Mouse (Mus musculus): ENCODE data around the gene Zcchc24. TPM values are rescaled to one million over a fixed set of nuclear protein-coding genes. Genes with fewer than 3 reads are reported as not detected.

Gene Zcchc24
- polyA plus RNA-seq, 1 experiment from 2014 or later: 29.0 TPM

DNA sequence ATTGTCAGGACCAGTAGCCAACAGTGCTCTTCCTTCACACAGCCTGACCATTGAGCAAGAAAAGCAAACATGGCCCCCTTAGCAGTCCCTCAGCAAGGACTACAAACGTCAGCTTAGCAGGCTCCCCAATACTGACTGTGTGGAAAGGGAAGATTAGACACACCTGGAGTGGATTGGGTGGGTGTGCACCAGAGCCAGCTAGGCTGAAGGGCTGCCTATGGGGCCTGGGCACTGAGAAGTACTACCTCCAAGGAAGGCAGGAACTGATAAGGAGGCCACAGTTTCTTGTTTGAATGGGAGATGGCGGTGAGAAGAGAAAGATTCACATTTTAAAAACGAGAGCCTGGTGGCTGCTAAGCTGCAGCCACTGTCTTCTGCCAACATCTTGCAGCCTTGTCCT is 101.3 kb downstream of the Zcchc24 start:
- TF ChIP-seq CTCF (IDR thresholded peaks at IDR 0.05): no peak
- no peak for ATAC-seq
- no peaks in the 10 kb centered on the region for H3K27me3 ChIP-seq
- DNase-seq (ENCODE audit: low read depth, low spot score): no peak
- ChIA-PET CTCF (interaction anchor here (0.7 to 1.6 kb wide), 2 partner anchors 12 to 17 kb away, joined by 3 to 5 read pairs; no protein-coding TSS in a partner anchor), POLR2A (no interaction called here)
- in situ Hi-C loops (cut with MboI; ENCODE audit: low pct_unique_long_range_greater_than_20kb): no loop called here

DNA sequence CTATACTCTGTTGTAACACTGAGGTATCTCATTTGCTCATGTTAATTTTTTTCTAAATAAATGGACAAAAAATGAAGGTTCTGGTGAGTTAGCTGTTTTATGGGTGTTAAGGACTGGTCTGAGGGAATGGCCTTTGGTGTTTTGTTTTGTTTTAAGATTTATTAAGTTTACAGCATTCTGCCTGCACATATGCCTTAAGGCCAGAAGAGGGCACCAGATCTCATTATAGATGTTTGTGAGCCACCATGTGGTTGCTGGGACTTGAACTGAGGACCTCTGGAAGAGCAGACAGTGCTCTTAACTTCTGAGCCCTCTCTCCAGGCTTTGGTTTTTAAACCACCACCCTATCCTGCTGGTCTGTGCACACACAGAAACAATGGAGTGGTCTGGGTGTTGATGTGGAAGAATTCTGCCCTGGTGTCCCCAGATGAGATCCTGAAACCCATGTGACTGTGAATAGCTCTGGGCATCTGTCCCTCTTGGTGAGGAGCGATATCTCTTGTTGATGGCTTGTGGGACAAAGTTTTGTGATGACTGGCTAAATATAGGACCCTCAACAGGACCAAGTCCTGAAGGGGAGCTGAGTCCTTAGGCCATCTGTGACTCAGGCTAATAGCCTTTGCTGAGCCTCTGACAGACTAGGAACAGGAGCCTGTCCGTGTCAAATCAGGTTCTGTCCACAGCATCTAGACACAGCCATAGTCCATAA is 102.0 kb downstream of the Zcchc24 start:
- no peak for DNase-seq (ENCODE audit: low read depth, low spot score)
- H3K27me3 ChIP-seq: no peaks in the 10 kb centered on the region
- in situ Hi-C loops (cut with MboI; ENCODE audit: low pct_unique_long_range_greater_than_20kb): no loop called here
- ChIA-PET CTCF (interaction anchor here (0.7 to 1.6 kb wide), 2 partner anchors 12 to 18 kb away, joined by 3 to 5 read pairs; no protein-coding TSS in a partner anchor), POLR2A (no interaction called here)
- TF ChIP-seq CTCF (IDR thresholded peaks at IDR 0.05): no peak
- no peak for ATAC-seq

DNA sequence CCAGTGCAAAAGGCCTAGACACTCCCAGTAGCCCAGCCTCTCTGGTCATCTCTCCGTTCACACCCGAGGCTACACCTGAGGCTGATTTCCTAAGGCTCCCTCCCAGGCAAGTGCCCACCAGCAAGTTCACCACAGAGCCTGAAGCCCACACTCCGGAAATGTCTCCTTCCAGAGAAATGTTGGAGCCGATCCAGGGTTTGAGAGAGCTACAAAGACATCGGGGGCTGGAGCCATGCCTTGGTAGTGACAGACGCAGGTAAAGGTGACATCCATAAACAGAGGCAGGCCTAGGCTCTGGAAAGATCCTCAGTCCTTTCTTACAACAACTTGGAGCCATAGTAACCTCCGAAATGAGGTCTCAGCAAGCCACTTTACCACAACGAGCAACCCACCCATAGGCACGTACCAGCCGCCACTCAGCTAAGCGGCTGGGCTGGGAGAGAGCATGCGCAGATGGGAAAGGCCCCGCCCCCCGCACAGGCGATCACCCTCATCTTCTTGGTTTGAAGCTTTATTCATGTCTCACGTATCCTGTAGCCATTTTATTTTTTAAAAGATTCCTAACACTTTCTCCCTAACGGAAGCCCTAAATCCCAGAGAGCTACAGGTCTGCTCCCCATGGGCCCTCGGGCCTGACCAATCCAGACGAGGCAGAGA is 103.4 kb downstream of the Zcchc24 start:
- no peak for TF ChIP-seq CTCF (IDR thresholded peaks at IDR 0.05)
- H3K27me3 ChIP-seq: no peaks in the 10 kb centered on the region
- ATAC-seq (no peak), DNase-seq (ENCODE audit: low read depth, low spot score) (no peak)
- in situ Hi-C loops (cut with MboI; ENCODE audit: low pct_unique_long_range_greater_than_20kb): no loop called here
- ChIA-PET CTCF (no interaction called here), POLR2A (no interaction called here)

DNA sequence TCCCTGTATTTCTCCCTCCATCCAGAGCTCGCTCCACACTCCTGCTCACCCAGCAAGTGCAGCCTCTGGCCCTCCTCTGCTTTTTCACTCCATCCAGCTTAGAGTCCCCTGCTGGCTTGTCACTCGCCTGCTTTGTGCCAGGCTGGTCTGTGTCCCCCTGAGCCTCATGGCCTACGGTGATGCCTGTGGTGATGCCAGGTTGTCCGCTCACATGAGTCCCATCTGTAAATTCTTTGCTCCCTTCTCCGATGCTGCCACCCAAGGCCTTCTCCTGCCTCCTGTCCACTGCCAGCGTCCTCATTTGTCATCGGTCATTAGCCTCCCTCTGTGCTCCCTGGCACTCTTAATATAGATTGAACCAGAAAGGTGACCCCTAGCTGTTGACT is 104.5 kb downstream of the Zcchc24 start:
- ATAC-seq: no peak
- no peak for TF ChIP-seq CTCF (IDR thresholded peaks at IDR 0.05)
- in situ Hi-C loops (cut with MboI; ENCODE audit: low pct_unique_long_range_greater_than_20kb): no loop called here
- H3K27me3 ChIP-seq: no peaks in the 10 kb centered on the region
- CTCF ChIA-PET: no interaction called here
- DNase-seq (ENCODE audit: low read depth, low spot score): no peak
- POLR2A ChIA-PET: interaction anchor here (1.1 kb wide), 1 partner anchor 18 kb away, joined by 4 read pairs; no protein-coding TSS in a partner anchor

DNA sequence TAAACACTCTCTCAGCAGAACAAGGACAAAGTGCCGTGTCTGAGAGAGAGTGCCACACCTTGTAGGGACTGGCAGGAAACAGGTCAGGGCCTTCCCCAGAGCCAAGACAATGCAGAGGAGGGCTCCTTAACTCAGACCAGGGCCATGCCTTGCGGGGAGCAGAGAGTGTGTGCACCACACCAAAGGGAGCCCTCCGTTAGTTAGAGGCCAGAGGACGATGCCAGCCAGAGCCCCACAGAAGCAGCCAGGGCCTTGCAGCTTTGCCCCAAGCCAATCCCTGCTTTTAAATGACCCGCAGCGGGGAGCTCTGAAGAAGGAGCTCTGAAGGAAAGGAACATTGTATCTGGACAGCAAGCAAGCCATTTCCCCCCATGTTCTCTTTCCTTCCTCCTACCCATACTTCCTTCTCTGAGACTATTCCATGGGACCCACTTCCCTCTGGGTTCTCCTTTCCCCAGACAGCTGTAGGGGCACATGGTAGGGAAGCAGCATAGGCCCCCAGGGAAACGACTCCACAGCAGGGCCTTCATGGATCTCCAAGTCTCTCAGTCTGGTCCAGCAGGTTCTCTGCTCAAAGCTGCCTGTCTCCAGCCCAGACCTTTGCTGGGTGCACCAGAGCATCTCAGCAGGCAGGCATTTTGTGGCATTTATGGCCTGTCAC is 105.1 kb downstream of the Zcchc24 start:
- ATAC-seq (no peak), DNase-seq (ENCODE audit: low read depth, low spot score) (no peak)
- in situ Hi-C loops (cut with MboI; ENCODE audit: low pct_unique_long_range_greater_than_20kb): no loop called here
- ChIA-PET POLR2A (interaction anchor here (1.1 kb wide), 1 partner anchor 19 kb away, joined by 4 read pairs; no protein-coding TSS in a partner anchor), CTCF (no interaction called here)
- TF ChIP-seq CTCF (IDR thresholded peaks at IDR 0.05): no peak
- H3K27me3 ChIP-seq: no peaks in the 10 kb centered on the region

Other genes starting within 250 kb of the Zcchc24 start
- gene Ppif, start 74.9 kb downstream of the Zcchc24 start, polyA plus RNA-seq (2021): 45.5 TPM
- 54.8 TPM for gene Anxa11, start 73.1 kb upstream of the Zcchc24 start, polyA plus RNA-seq (2021)
- gene Plac9a, start 134.1 kb upstream of the Zcchc24 start, polyA plus RNA-seq (2021): not detected
- 7.4 TPM for gene Tmem254a, start 158.6 kb upstream of the Zcchc24 start, polyA plus RNA-seq (2021)
- 0.06 TPM for gene Cphx1, start 169.3 kb upstream of the Zcchc24 start, polyA plus RNA-seq (2021)
- not detected for gene Duxbl1, start 209.5 kb upstream of the Zcchc24 start, polyA plus RNA-seq (2021)

Measured in Patski (cell line).